Mouse (Mus musculus): ENCODE results near the gene Wdr5b. TPM values are rescaled to one million over a fixed set of nuclear protein-coding genes. Genes with fewer than 3 reads are reported as not detected.
"Not testable (repeated sequence)": the region's sequence is repeated elsewhere in the genome, so short reads cannot be mapped to it uniquely, and the experiment has no call there.

Wdr5b gene
- polyA plus RNA-seq, 1 experiment from 2014 or later, result 6.5 TPM

DNA sequence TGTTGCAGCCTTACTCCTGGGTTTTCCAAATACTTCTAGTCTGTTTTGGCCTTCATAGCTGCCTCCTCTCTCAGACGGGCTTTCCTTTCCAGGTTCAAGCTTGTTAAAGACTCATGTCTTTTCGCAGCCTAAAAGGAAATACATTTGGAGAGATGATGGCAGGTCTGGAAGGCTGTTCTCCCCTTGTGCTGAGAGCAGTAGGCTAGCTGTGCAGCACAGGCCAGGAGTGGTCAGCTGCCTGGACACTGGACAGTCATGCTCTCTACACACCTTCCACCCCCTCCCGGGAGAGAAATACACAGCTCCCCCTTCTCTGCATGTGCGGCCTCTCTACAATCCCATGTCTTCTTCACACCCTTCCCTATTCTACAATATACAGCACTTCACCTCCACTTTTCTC lies 3.0 kb downstream of the Wdr5b start:
- Histone ChIP-seq H3K27me3 (ENCODE audit: control insufficient read depth, insufficient read depth, low read length) (no peaks in the 10 kb centered on the region), H3K36me3 (ENCODE audit: control insufficient read depth, insufficient read depth) (peaks cover 54% of the 10 kb centered on the region), H3K9ac (ENCODE audit: low read length) (no peak overlapping the region), H3K4me2 (ENCODE audit: low read depth, low read length) (no peak overlapping the region), H3K4me3 (ENCODE audit: low read length) (no peak overlapping the region), H3K27ac (ENCODE audit: low read length) (no peak overlapping the region), H3K4me1 (ENCODE audit: control insufficient read depth, insufficient read depth, low read length) (peaks cover 31% of the 10 kb centered on the region), H3K9me3 (replicated peaks; ENCODE audit: control insufficient read depth, low read length) (no peaks in the 10 kb centered on the region)
- ATAC-seq (replicated peaks; ENCODE audit: extremely low read depth, insufficient read depth, low FRiP score), result no peak
- WGBS, result 82% methylated on average over 4 of the region's 4 CpGs

DNA sequence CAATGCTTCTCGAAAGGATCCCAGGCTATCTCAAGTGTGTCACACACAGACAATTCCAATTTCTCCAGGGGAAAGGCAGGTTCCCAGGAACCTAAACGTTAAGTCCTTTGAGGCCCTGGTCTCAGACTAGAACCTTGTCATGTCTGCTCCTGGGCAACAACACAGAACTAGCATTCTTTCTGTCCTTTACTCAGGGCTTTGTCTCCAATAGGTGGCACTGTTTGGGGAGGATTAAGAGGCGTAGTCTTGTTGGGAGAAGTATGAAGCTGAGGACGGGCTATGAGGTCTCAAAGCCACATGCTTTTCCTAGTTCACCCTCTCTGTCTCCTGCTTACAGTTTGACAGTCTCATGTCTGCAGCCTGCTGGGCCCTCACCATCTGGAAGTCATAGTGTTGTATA lies 6.5 kb downstream of the Wdr5b start:
- no peak overlapping the region for H3K9ac ChIP-seq (ENCODE audit: low read length)
- no peak for ATAC-seq (replicated peaks; ENCODE audit: extremely low read depth, insufficient read depth, low FRiP score)
- H3K27ac ChIP-seq (ENCODE audit: low read length), result no peak overlapping the region
- H3K36me3 ChIP-seq (ENCODE audit: control insufficient read depth, insufficient read depth), result peaks cover 81% of the 10 kb centered on the region
- peaks cover 17% of the 10 kb centered on the region for H3K4me1 ChIP-seq (ENCODE audit: control insufficient read depth, insufficient read depth, low read length)
- 87% methylated on average over 4 of the region's 4 CpGs for WGBS
- no peaks in the 10 kb centered on the region for H3K27me3 ChIP-seq (ENCODE audit: control insufficient read depth, insufficient read depth, low read length)
- H3K4me3 ChIP-seq (ENCODE audit: low read length), result no peak overlapping the region
- H3K4me2 ChIP-seq (ENCODE audit: low read depth, low read length), result no peak overlapping the region
- H3K9me3 ChIP-seq (replicated peaks; ENCODE audit: control insufficient read depth, low read length), result no peaks in the 10 kb centered on the region

DNA sequence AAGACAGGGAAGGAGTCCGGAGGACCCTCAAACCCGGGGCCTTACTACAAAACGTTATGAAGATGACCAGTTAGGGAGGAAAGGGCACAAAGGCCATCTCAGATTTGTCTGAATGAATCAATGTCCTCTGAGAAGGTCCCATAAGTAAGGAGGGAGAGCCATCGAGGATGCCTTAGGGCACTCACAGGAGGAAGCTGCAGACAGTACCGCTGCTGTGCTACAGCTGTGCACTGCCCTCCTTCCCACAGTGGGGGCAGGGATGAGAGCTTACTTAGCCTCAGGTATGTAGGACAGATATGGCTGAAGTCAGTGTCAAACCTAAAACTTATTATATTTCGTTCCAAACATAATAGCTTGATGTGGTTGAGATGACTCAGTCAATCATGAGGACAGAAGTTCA lies 10.5 kb downstream of the Wdr5b start:
- Histone ChIP-seq H3K27me3 (ENCODE audit: control insufficient read depth, insufficient read depth, low read length) (no peaks in the 10 kb centered on the region), H3K27ac (ENCODE audit: low read length) (no peak overlapping the region), H3K4me3 (ENCODE audit: low read length) (no peak overlapping the region), H3K9me3 (replicated peaks; ENCODE audit: control insufficient read depth, low read length) (no peaks in the 10 kb centered on the region), H3K4me1 (ENCODE audit: control insufficient read depth, insufficient read depth, low read length) (peaks cover 20% of the 10 kb centered on the region), H3K4me2 (ENCODE audit: low read depth, low read length) (no peak overlapping the region), H3K36me3 (ENCODE audit: control insufficient read depth, insufficient read depth) (peaks cover 56% of the 10 kb centered on the region), H3K9ac (ENCODE audit: low read length) (no peak overlapping the region)
- WGBS, result 90% methylated on average over 6 of the region's 6 CpGs
- ATAC-seq (replicated peaks; ENCODE audit: extremely low read depth, insufficient read depth, low FRiP score), result no peak

DNA sequence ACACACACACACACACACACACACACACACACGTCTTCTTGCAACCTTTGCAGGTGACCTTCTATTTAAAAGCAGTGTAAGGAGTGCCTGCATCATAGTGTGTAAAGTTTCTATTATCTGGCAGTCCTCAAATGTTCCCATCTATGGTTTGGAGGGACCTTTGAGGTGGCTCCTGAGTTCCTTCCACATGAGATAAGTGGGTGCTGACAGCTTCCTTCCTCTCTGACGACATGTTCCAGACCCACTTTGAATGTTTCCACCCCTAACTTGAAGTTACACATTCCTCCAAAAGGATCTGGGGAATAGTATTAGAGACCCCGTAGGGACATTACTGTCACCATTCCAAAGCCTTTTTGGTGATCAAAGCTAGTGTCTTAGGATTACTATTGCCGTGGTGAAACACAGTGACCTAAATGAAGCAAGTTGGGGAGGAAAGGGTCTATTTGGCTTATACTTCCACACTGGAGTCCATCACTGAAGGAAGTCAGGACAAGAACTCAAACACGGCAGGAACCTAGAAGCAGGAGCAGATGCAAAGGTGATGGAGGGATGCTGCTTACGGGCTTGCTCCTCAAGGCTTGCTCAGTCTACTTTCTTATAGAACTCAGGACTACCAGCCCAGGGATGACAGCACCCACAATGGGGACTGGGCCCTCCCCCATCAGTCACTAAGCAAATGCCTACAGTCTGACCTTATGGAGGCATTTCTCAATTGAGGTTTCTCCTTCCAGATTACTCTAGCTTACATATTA lies 12.7 kb downstream of the Wdr5b start:
- peak; percentile 88 for ATAC-seq (replicated peaks; ENCODE audit: extremely low read depth, insufficient read depth, low FRiP score)
- peaks cover 36% of the 10 kb centered on the region for H3K4me1 ChIP-seq (ENCODE audit: control insufficient read depth, insufficient read depth, low read length)
- H3K9me3 ChIP-seq (replicated peaks; ENCODE audit: control insufficient read depth, low read length), result no peaks in the 10 kb centered on the region
- H3K27ac ChIP-seq (ENCODE audit: low read length), result peak overlapping the region; percentile 87
- no peak overlapping the region for H3K4me3 ChIP-seq (ENCODE audit: low read length)
- no peak overlapping the region for H3K9ac ChIP-seq (ENCODE audit: low read length)
- no peak overlapping the region for H3K4me2 ChIP-seq (ENCODE audit: low read depth, low read length)
- H3K27me3 ChIP-seq (ENCODE audit: control insufficient read depth, insufficient read depth, low read length), result no peaks in the 10 kb centered on the region
- H3K36me3 ChIP-seq (ENCODE audit: control insufficient read depth, insufficient read depth), result peaks cover 34% of the 10 kb centered on the region
- 37% methylated on average over 6 of the region's 6 CpGs for WGBS

DNA sequence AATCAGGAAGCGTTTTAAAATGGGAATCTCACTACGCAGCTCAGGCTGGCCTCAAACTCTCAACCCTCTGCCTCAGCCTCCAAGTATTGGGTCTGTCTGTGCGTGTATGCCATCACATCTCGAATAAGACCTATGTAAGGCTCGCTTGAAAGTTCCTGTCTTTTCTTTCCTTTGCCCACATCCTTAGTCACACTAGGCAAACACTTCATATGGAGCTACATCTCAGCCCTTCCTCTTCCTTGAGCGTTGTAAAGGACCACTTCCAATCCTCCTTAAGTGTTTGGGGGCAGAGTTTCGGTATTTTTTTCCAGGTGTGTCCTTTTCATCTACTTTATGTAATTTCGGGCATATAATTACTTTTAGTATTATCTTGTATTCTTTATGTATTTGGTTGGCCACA lies 13.9 kb downstream of the Wdr5b start:
- no peaks in the 10 kb centered on the region for H3K9me3 ChIP-seq (replicated peaks; ENCODE audit: control insufficient read depth, low read length)
- ATAC-seq (replicated peaks; ENCODE audit: extremely low read depth, insufficient read depth, low FRiP score), result no peak
- peaks cover 23% of the 10 kb centered on the region for H3K36me3 ChIP-seq (ENCODE audit: control insufficient read depth, insufficient read depth)
- 89% methylated on average over 8 of the region's 8 CpGs for WGBS
- H3K27me3 ChIP-seq (ENCODE audit: control insufficient read depth, insufficient read depth, low read length), result no peaks in the 10 kb centered on the region
- H3K4me2 ChIP-seq (ENCODE audit: low read depth, low read length), result no peak overlapping the region
- H3K4me1 ChIP-seq (ENCODE audit: control insufficient read depth, insufficient read depth, low read length), result peaks cover 44% of the 10 kb centered on the region
- H3K27ac ChIP-seq (ENCODE audit: low read length), result 0 out of 2 replicates have a peak overlapping the region, but pooled peaks have one; percentile 87
- H3K9ac ChIP-seq (ENCODE audit: low read length), result no peak overlapping the region
- no peak overlapping the region for H3K4me3 ChIP-seq (ENCODE audit: low read length)

DNA sequence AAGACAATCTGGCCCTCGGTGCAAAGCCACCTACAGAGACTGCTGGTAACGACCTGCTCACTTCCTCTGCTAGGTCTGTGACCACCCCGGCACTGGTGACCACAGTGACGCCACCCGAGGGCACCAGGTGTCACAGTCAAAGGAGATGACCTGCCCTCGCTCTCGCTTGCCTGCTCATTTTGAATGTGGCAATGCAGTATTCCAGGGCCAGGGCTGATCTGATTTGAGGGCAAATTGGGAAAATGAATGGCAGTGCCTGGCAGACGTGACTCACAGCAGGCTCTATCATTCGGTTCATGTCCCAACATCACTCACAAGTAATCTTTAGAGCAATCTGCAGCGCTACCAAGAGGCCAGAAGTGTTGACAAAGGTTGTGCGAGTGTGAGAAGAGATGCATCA lies 15.4 kb downstream of the Wdr5b start:
- no peak for ATAC-seq (replicated peaks; ENCODE audit: extremely low read depth, insufficient read depth, low FRiP score)
- H3K9ac ChIP-seq (ENCODE audit: low read length), result no peak overlapping the region
- no peak overlapping the region for H3K4me3 ChIP-seq (ENCODE audit: low read length)
- no peak overlapping the region for H3K4me2 ChIP-seq (ENCODE audit: low read depth, low read length)
- peaks cover 44% of the 10 kb centered on the region for H3K4me1 ChIP-seq (ENCODE audit: control insufficient read depth, insufficient read depth, low read length)
- no peaks in the 10 kb centered on the region for H3K9me3 ChIP-seq (replicated peaks; ENCODE audit: control insufficient read depth, low read length)
- WGBS, result 81% methylated on average over 11 of the region's 11 CpGs
- H3K27me3 ChIP-seq (ENCODE audit: control insufficient read depth, insufficient read depth, low read length), result no peaks in the 10 kb centered on the region
- H3K36me3 ChIP-seq (ENCODE audit: control insufficient read depth, insufficient read depth), result peaks cover 16% of the 10 kb centered on the region
- H3K27ac ChIP-seq (ENCODE audit: low read length), result no peak overlapping the region

DNA sequence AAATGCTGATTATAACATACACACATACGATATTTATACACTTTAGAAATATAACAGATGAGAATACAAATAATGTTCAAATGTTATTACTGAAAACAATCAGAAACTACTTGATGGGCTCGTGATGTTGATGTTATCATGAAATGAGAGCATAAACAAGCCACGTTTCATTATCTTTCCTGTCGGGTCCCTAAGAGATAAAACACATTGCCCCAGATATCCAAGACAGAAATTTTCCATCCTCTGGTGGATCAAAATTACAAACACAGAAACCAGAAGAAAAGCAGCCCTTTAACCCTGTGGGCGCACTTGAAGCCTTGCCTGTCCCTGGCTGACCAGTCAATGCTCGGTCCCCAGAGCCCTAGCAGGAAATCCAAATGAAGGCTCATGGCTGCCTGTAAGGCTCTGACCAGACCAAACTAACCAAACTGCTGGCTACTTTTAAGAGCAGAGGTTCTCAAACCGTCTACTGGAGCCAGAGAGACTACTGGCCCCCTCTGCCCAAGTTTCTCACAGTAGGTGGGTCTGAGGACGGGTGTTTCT lies 17.0 kb downstream of the Wdr5b start:
- Histone ChIP-seq H3K27ac (ENCODE audit: low read length) (peak overlapping the region; percentile 48; the same call in 1 of the 2 replicates), H3K4me3 (ENCODE audit: low read length) (no peak overlapping the region), H3K36me3 (ENCODE audit: control insufficient read depth, insufficient read depth) (peaks cover 6% of the 10 kb centered on the region), H3K9ac (ENCODE audit: low read length) (0 out of 2 replicates have a peak overlapping the region, but pooled peaks have one; percentile 25), H3K9me3 (replicated peaks; ENCODE audit: control insufficient read depth, low read length) (no peaks in the 10 kb centered on the region), H3K4me2 (ENCODE audit: low read depth, low read length) (no peak overlapping the region), H3K4me1 (ENCODE audit: control insufficient read depth, insufficient read depth, low read length) (peaks cover 47% of the 10 kb centered on the region), H3K27me3 (ENCODE audit: control insufficient read depth, insufficient read depth, low read length) (no peaks in the 10 kb centered on the region)
- 45% methylated on average over 8 of the region's 8 CpGs for WGBS
- ATAC-seq (replicated peaks; ENCODE audit: extremely low read depth, insufficient read depth, low FRiP score), result no peak

DNA sequence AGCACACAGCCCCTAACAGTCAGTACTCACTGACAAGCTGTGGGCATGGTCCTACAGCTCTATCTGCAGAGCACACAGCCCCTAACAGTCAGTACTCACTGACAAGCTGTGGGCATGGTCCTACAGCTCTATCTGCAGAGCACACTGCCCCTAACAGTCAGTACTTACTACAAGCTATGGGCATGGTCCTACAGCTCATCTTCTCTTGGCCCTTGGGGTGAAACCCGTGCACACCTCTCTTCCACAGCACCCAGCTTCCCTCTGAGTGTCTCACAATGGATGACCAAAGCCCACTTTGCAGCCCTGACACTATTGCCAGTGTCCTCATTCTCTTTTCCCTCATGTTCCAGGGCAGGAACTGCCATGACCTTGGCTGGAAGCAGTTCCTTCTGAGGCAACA lies 21.5 kb downstream of the Wdr5b start:
- not testable (repeated sequence) for H3K4me3 ChIP-seq (ENCODE audit: low read length); H3K9me3 ChIP-seq (replicated peaks; ENCODE audit: control insufficient read depth, low read length); H3K36me3 ChIP-seq (ENCODE audit: control insufficient read depth, insufficient read depth); H3K4me2 ChIP-seq (ENCODE audit: low read depth, low read length); H3K27me3 ChIP-seq (ENCODE audit: control insufficient read depth, insufficient read depth, low read length); ATAC-seq (replicated peaks; ENCODE audit: extremely low read depth, insufficient read depth, low FRiP score)
- WGBS, result 62% methylated on average over 1 of the region's 1 CpGs
- Histone ChIP-seq H3K9ac (ENCODE audit: low read length) (peak overlapping the region; percentile 36; the same call in 1 of the 2 replicates), H3K27ac (ENCODE audit: low read length) (peak overlapping the region; percentile 32; the same call in 1 of the 2 replicates), H3K4me1 (ENCODE audit: control insufficient read depth, insufficient read depth, low read length) (peaks cover 59% of the 10 kb centered on the region)

DNA sequence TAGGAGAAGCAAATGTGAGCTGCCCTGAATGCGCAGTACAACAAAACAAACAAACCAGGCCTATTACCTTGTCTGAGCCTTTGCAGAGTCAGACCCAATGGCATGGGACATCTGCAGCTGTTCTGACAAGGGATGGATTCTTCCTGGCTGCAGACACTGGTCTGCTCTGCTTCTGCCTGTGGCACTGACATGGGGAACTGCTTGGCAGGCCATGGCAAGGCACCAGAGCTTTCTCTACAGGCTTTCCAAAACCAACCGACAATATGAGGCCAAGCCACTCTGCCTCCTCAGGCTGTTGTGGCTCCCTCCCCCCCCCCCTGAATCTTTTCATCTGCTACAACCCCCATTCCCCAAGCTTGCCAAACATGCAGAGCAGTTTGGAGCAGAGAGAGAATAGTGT lies 22.3 kb downstream of the Wdr5b start:
- H3K4me3 ChIP-seq (ENCODE audit: low read length), result no peak overlapping the region
- no peaks in the 10 kb centered on the region for H3K27me3 ChIP-seq (ENCODE audit: control insufficient read depth, insufficient read depth, low read length)
- peak overlapping the region; percentile 34; the same call in 1 of the 2 replicates for H3K9ac ChIP-seq (ENCODE audit: low read length)
- peaks cover 8% of the 10 kb centered on the region for H3K36me3 ChIP-seq (ENCODE audit: control insufficient read depth, insufficient read depth)
- no peak for ATAC-seq (replicated peaks; ENCODE audit: extremely low read depth, insufficient read depth, low FRiP score)
- H3K27ac ChIP-seq (ENCODE audit: low read length), result peak overlapping the region; percentile 79
- no peaks in the 10 kb centered on the region for H3K9me3 ChIP-seq (replicated peaks; ENCODE audit: control insufficient read depth, low read length)
- H3K4me2 ChIP-seq (ENCODE audit: low read depth, low read length), result no peak overlapping the region
- WGBS, result 60% methylated on average over 2 of the region's 2 CpGs
- peaks cover 61% of the 10 kb centered on the region for H3K4me1 ChIP-seq (ENCODE audit: control insufficient read depth, insufficient read depth, low read length)

All from heart, embryonic 16.5 days (tissue).